Mouse (Mus musculus) brain, adult 2 months (tissue): ENCODE results near the gene Nhlrc2.
A peak's percentile ranks its signal among the peaks of the same experiment; 100 is the strongest.

Experiments
- DNase-seq: peaks from one replicate; pipeline ENCODE4 v3.0.0; 2011; ENCODE audit warnings: low read depth, low spot score

The Nhlrc2 gene

DNA sequence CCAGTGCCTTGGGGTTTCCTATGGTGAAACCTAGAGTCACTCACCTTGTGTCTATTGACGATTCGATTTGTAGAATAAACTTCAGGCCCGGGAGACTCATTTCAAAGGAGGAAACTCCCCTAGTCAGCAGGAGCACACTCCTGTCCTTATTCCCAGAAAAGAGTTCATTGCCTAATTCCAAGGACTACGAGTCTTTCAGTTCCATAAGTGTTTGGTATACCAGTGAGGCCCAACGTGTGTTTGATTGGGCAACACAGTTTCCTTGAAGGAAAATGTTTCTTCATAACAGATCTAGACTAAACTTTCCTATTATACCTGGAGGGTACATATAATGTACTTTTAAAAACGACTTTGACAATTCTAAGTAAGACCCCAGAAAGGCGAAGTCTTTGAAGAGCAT lies 73.8 kb downstream of the Nhlrc2 start:
- no peak for DNase-seq

DNA sequence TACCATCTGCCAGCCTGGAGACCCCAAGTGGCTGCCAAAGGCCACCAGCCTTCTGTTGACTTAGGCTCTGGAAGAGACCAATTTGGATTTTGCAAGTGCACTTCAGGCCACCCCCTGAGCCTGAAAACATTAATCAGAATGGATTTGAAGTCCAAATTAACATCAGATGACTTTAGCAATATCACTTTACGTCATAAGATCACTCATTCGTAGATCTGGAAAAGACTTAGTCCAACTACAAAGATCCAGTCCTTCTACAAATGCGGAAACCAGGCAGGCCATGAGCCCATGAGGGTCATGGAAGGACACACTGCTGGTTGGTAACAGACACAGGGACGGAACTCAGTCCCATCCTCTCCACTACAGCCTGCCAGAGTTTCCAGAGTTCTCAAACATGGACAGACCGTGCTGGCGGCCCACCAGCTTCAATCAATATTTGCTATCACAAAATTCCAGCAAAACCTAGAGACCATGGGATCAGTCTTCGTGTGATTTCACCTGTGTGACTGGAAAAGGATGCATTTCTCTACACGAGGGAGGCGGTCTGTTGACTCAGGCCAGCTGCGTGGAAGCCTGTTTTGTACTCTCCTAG lies 79.9 kb downstream of the Nhlrc2 start:
- DNase-seq: no peak

DNA sequence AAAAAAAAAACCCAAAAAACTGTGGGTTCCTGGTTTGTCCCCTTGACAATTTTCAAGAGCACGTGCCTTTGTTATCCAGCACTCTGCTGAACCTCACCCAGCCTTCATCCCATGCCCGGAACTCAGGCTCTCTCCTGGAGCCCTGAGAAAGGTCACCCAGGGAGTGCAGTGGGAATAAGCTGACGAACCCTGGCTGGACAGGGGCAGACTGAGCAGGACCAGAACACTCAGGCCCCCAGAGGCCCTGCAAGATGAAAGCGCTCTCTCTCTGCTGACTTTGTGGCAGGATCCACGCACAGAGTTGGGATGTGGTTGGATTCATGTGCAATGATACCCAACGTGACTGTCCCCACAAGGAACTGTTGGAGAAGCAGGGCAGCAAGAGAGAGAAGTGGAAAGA lies 81.6 kb downstream of the Nhlrc2 start:
- DNase-seq: no peak

GRCm38 (mm10) chr19:56631017-56631416 lies 83.0 kb downstream of the Nhlrc2 start:
- DNase-seq: peak; percentile 61

GRCm38 (mm10) chr19:56631451-56631901 lies 83.4 kb downstream of the Nhlrc2 start:
- no peak for DNase-seq

DNA sequence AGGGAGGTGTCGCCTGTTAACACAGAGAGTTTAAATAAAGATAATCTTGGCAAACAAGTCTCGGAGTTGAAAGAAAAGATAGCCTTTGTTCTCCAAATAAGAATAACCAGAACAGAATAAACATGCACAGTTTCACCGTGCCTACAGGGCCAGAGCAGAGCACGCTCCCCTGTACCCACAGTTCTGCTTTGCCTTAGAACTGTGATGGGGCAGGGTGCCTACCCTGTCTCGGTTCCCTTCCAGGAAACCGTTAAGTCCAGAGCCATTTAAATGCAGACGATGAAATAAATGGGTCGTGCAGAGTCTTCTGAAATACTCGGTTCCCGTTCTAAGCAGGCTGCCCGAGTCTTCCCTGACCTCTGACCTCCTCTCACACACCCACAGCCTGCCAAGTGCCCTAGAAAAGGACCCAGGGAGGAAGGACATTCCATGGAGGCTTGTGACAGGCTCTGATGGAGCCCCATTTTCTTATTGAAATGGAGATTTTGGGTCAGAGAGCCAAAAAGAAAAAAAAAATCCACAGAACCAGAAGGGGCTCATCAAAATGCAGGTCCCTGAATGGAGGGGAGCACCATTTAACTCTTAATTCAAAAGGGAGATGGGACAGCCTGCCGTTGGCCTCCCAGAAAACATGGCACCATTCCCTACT lies 89.1 kb downstream of the Nhlrc2 start:
- peak; percentile 28 for DNase-seq

GRCm38 (mm10) chr19:56637684-56638049 lies 89.6 kb downstream of the Nhlrc2 start:
- DNase-seq: no peak

DNA sequence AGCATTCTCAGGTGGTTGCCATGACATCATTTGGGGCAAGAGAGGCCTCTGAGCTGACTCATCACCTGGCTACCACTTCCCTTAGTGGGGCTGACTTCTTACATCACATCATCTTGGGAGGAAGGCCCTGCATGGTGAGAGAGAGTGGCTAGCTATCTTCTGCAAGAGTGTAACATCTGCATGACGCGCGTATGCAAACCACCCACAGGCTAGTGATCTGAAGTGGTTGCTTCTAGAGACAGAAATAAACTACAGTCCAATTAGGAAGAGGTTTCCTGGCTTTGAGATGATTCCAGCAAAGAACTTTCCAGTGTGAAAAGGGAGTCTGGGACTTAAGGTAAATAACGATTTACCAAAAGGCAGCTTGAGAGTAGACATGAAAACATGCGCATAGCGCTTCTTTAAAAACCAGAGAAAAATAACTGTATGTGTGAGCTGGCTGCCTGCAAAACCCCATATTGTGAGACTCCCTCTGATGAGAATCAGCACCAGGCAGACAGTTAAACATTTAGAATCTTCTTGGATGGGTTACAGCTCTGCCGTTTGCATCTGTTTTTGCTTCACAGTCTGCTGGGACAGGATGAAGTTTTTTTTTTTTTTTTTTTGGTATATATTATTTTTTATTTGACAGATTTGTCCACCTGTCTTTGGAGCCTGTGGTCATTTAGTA lies 99.5 kb downstream of the Nhlrc2 start:
- peak; percentile 82 for DNase-seq

DNA sequence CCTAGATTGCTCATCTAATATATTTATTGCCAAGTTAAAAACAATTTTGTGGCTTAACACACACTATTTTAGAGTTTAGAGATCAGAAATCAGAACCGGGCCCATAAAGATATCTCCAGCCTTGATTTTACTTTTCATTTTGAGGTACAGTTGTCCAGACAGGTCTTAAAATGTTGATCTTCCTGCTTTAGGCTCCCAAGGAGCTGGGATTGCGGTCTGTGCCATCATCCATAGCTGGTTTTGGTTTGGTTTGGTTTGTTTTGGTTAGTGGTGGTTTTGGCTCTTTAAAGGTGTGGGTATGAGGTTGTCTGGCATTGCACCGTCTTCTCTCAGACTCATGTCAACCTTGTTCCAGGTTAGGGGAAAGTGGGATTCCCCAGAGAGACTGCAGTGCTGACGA lies 103.2 kb downstream of the Nhlrc2 start:
- no peak for DNase-seq

DNA sequence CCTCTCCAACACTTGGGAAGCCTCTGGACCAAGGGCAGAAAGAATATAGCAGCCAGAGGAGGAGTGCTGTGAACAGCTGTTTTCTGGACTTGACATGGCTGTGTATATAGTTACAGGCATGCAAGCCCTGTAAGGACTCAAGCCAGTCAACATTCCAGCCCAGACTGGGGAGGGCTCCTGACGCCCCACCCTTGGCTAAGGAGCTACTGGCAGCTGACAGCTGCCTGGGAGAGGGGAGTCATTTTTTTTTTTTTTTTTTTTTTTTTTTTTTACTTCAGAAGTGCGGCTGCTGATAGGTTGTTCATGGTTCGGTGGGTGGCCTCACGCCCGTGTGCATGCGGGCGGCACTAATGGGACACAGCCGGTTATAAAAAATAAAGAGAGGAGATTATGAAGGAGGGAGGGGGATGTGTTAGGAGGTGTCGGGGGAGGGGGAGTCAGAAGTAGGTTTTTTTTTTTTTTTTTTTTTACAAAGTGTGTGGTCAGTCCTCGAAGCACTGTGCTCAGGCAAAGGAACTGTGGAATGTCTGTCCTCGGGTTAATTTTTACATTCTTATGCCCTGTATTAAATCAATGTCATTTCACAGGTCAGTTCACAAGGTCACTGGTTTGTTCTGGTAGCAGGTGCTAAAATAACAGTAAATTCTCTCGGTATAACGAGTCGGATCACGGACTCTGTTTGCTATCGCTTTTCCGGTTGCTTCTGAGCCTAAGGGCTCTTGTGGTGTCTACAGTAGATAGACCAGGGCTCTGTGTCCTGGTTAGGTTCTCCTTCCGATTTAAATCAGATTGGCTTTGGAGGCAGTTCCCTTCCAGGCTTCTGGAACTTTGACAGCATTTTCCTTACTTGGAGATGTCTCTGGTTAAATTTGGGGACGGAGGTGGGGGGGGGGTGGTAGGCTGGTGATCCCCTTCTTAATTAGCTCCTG lies 104.2 kb downstream of the Nhlrc2 start:
- peak; percentile 24 for DNase-seq
